Mouse (Mus musculus): ENCODE measurements around the gene Sez6l. TPM values are rescaled to one million over a fixed set of nuclear protein-coding genes. Genes with fewer than 3 reads are reported as not detected.

Gene Sez6l
- total and polyA plus RNA-seq, 3 experiments: not detected

- no peak for DNase-seq (ENCODE audit: extremely low read depth)
- dilution Hi-C loops (cut with MboI; ENCODE audit: extremely low pct_ligation_motif_present, extremely low pct_unique_long_range_greater_than_20kb, low sequenced_read_pairs): no loop called here
Measured at GRCm38 (mm10) chr5:112586071-112586470, 9.1 kb upstream of the Sez6l start.

GRCm38 (mm10) chr5:112584155-112584769 is 7.3 kb upstream of the Sez6l start:
- Histone ChIP-seq H3K27me3 (replicated peaks) (no peaks in the 10 kb centered on the region), H3K79me2 (replicated peaks; ENCODE audit: control insufficient read depth, extremely low read depth, insufficient read depth, poor library complexity, severe bottlenecking) (no peaks in the 10 kb centered on the region), H3K4me3 (replicated peaks in 1 of 3; ENCODE audit: low read depth in 2 of 3, low read length in 2 of 3, poor library complexity in 1 of 3) (no peak overlapping the region), H3K36me3 (replicated peaks in 1 of 2; ENCODE audit: control insufficient read depth in 1 of 2, insufficient read depth in 1 of 2, low read length in 1 of 2) (no peaks in the 10 kb centered on the region), H3K27ac (ENCODE audit: insufficient read depth, low read depth) (no peak overlapping the region), H3K4me2 (ENCODE audit: insufficient read depth, low read depth, poor library complexity, severe bottlenecking) (no peak overlapping the region), H3K9me3 (replicated peaks; ENCODE audit: low read length) (peaks cover 90% of the 10 kb centered on the region), H3K4me1 (ENCODE audit: control insufficient read depth in 1 of 2, insufficient read depth in 2 of 2) (no peaks in the 10 kb centered on the region), H3K9ac (ENCODE audit: insufficient read depth, low read depth) (no peak overlapping the region)
- in situ Hi-C loops (cut with MboI; ENCODE audit: low pct_ligation_motif_present, low pct_unique_long_range_greater_than_20kb, low sequenced_read_pairs) (no loop called here), dilution Hi-C loops (cut with MboI; ENCODE audit: extremely low pct_ligation_motif_present, extremely low pct_unique_long_range_greater_than_20kb, low sequenced_read_pairs) (no loop called here)
- TF ChIP-seq KAT2A (IDR thresholded peaks at IDR 0.05; ENCODE audit: insufficient replicate concordance, low read length): no peak
- TF ChIP-seq ZKSCAN1 (IDR thresholded peaks at IDR 0.05; ENCODE audit: borderline replicate concordance, low read depth, low read length): no peak
- TF ChIP-seq USF1 (IDR thresholded peaks at IDR 0.05; ENCODE audit: low read depth, low read length): no peak
- no peak for TF ChIP-seq SMC3 (IDR thresholded peaks at IDR 0.05; ENCODE audit: low read depth, low read length)
- no peak for TF ChIP-seq MAX (IDR thresholded peaks at IDR 0.05; ENCODE audit: low read length)
- TF ChIP-seq RAD21 (IDR thresholded peaks at IDR 0.05; ENCODE audit: low read depth, low read length): no peak
- TF ChIP-seq USF2 (conservative IDR thresholded peaks at IDR 0.05; ENCODE audit: low read depth, low read length): no peak
- no peak for TF ChIP-seq ELF1 (IDR thresholded peaks at IDR 0.05; ENCODE audit: low read depth, low read length)
- no peak for TF ChIP-seq TBP (conservative IDR thresholded peaks at IDR 0.05; ENCODE audit: low read depth, low read length)
- TF ChIP-seq POLR2A (IDR thresholded peaks at IDR 0.05; ENCODE audit: low read depth, low read length): no peak
- TF ChIP-seq HCFC1 (IDR thresholded peaks at IDR 0.05; ENCODE audit: low read depth, low read length): no peak
- no peak for TF ChIP-seq POLR2AphosphoS2 (IDR thresholded peaks at IDR 0.05; ENCODE audit: low read depth, low read length)
- TF ChIP-seq SIN3A (IDR thresholded peaks at IDR 0.05; ENCODE audit: low read length): no peak
- no peak for TF ChIP-seq PAX5 (IDR thresholded peaks at IDR 0.05; ENCODE audit: low read length)
- no peak for TF ChIP-seq IRF4 (IDR thresholded peaks at IDR 0.05; ENCODE audit: low read depth, low read length)
- TF ChIP-seq ETS1 (conservative IDR thresholded peaks at IDR 0.05; ENCODE audit: low read depth, low read length): no peak
- DNase-seq (ENCODE audit: extremely low read depth): no peak

More at GRCm38 (mm10) chr5:112586071-112586470, 9.1 kb upstream of the Sez6l start:
- H3K4me1 ChIP-seq (ENCODE audit: control insufficient read depth in 1 of 2, insufficient read depth in 2 of 2): no peaks in the 10 kb centered on the region
- no peak overlapping the region for H3K4me3 ChIP-seq (replicated peaks in 1 of 3; ENCODE audit: low read depth in 2 of 3, low read length in 2 of 3, poor library complexity in 1 of 3)
- TF ChIP-seq POLR2A (IDR thresholded peaks at IDR 0.05; ENCODE audit: low read depth, low read length): no peak
- TF ChIP-seq SIN3A (IDR thresholded peaks at IDR 0.05; ENCODE audit: low read length): no peak
- no peak for TF ChIP-seq SMC3 (IDR thresholded peaks at IDR 0.05; ENCODE audit: low read depth, low read length)
- TF ChIP-seq E2F4 (IDR thresholded peaks at IDR 0.05; ENCODE audit: insufficient replicate concordance, low read depth, low read length): no peak
- no peak for TF ChIP-seq TBP (conservative IDR thresholded peaks at IDR 0.05; ENCODE audit: low read depth, low read length)
- no peak for TF ChIP-seq MAZ (IDR thresholded peaks at IDR 0.05; ENCODE audit: low read depth, low read length)
- no peak for TF ChIP-seq NELFE (IDR thresholded peaks at IDR 0.05; ENCODE audit: low read depth, low read length)
- TF ChIP-seq CTCF (conservative IDR thresholded peaks at IDR 0.05 in 1 of 2, IDR thresholded peaks at IDR 0.05 in 1 of 2; ENCODE audit: low read depth in 2 of 2, low read length in 2 of 2): no peak
- TF ChIP-seq NRF1 (IDR thresholded peaks at IDR 0.05; ENCODE audit: low read depth, low read length): no peak
- no peak for TF ChIP-seq RAD21 (IDR thresholded peaks at IDR 0.05; ENCODE audit: low read depth, low read length)
- no peak for TF ChIP-seq RCOR1 (conservative IDR thresholded peaks at IDR 0.05; ENCODE audit: low read depth, low read length)
- H3K79me2 ChIP-seq (replicated peaks; ENCODE audit: control insufficient read depth, extremely low read depth, insufficient read depth, poor library complexity, severe bottlenecking): no peaks in the 10 kb centered on the region
- in situ Hi-C loops (cut with MboI; ENCODE audit: low pct_ligation_motif_present, low pct_unique_long_range_greater_than_20kb, low sequenced_read_pairs): no loop called here
- H3K4me2 ChIP-seq (ENCODE audit: insufficient read depth, low read depth, poor library complexity, severe bottlenecking): no peak overlapping the region
- H3K36me3 ChIP-seq (replicated peaks in 1 of 2; ENCODE audit: control insufficient read depth in 1 of 2, insufficient read depth in 1 of 2, low read length in 1 of 2): no peaks in the 10 kb centered on the region
- peaks cover 91% of the 10 kb centered on the region for H3K9me3 ChIP-seq (replicated peaks; ENCODE audit: low read length)
- no peak overlapping the region for H3K9ac ChIP-seq (ENCODE audit: insufficient read depth, low read depth)
- H3K27me3 ChIP-seq (replicated peaks): no peaks in the 10 kb centered on the region
- no peak overlapping the region for H3K27ac ChIP-seq (ENCODE audit: insufficient read depth, low read depth)
